Mouse (Mus musculus): ENCODE data around the gene Prickle4. TPM values are rescaled to one million over a fixed set of nuclear protein-coding genes. Genes with fewer than 3 reads are reported as not detected.
A peak's percentile ranks its signal among the peaks of the same experiment; 100 is the strongest.

Prickle4 gene
- polyA plus RNA-seq, 1 experiment from 2014 or later: 0.97 TPM

- peak; percentile 90 for ATAC-seq (replicated peaks)
- H3K27me3 ChIP-seq: no peaks in the 10 kb centered on the region
- peak overlapping the region; percentile 86 for H3K27ac ChIP-seq (replicated peaks)
- H3K4me3 ChIP-seq: peak overlapping the region; percentile 78
- under 1% methylated on average over 70 of the region's 70 CpGs for WGBS
- H3K4me1 ChIP-seq: peaks cover 20% of the 10 kb centered on the region
- H3K4me2 ChIP-seq (replicated peaks): peak overlapping the region; percentile 92
- H3K36me3 ChIP-seq: peaks cover 24% of the 10 kb centered on the region
- H3K9ac ChIP-seq (replicated peaks): peak overlapping the region; percentile 88
- no peaks in the 10 kb centered on the region for H3K9me3 ChIP-seq
These were observed 6.9 kb downstream of the Prickle4 start for GRCm38 (mm10) chr17:47687409-47688343.

GRCm38 (mm10) chr17:47682836-47683235 is 11.7 kb downstream of the Prickle4 start:
- Histone ChIP-seq H3K27ac (replicated peaks) (no peak overlapping the region), H3K9me3 (no peaks in the 10 kb centered on the region), H3K36me3 (peaks cover 70% of the 10 kb centered on the region), H3K4me2 (replicated peaks) (no peak overlapping the region), H3K9ac (replicated peaks) (no peak overlapping the region), H3K4me3 (no peak overlapping the region), H3K27me3 (no peaks in the 10 kb centered on the region), H3K4me1 (peaks cover 10% of the 10 kb centered on the region)
- no peak for ATAC-seq (replicated peaks)
- WGBS: 93% methylated on average over 4 of the region's 4 CpGs

- Histone ChIP-seq H3K36me3 (peaks cover 74% of the 10 kb centered on the region), H3K9ac (replicated peaks) (no peak overlapping the region), H3K4me3 (no peak overlapping the region), H3K9me3 (no peaks in the 10 kb centered on the region), H3K27ac (replicated peaks) (no peak overlapping the region), H3K4me1 (0 out of 2 replicates have a peak, but pooled peaks cover 4% of the 10 kb centered on the region), H3K4me2 (replicated peaks) (no peak overlapping the region), H3K27me3 (no peaks in the 10 kb centered on the region)
- WGBS: 92% methylated on average over 5 of the region's 5 CpGs
- no peak for ATAC-seq (replicated peaks)
These were observed 15.8 kb downstream of the Prickle4 start for GRCm38 (mm10) chr17:47678702-47679101.

- peaks cover 69% of the 10 kb centered on the region for H3K36me3 ChIP-seq
- 93% methylated on average over 5 of the region's 5 CpGs for WGBS
These were observed 16.3 kb downstream of the Prickle4 start for GRCm38 (mm10) chr17:47678238-47678637.

GRCm38 (mm10) chr17:47676581-47676980 is 18.0 kb downstream of the Prickle4 start:
- no peak for ATAC-seq (replicated peaks)
- Histone ChIP-seq H3K9me3 (no peaks in the 10 kb centered on the region), H3K36me3 (peaks cover 52% of the 10 kb centered on the region), H3K4me2 (replicated peaks) (no peak overlapping the region), H3K9ac (replicated peaks) (no peak overlapping the region), H3K4me3 (no peak overlapping the region), H3K27ac (replicated peaks) (peak overlapping the region; percentile 53), H3K27me3 (no peaks in the 10 kb centered on the region), H3K4me1 (peaks cover 14% of the 10 kb centered on the region)
- 16% methylated on average over 9 of the region's 9 CpGs for WGBS

More at GRCm38 (mm10) chr17:47678238-47678637, 16.3 kb downstream of the Prickle4 start:
- Histone ChIP-seq H3K9ac (replicated peaks) (no peak overlapping the region), H3K4me1 (0 out of 2 replicates have a peak, but pooled peaks cover 4% of the 10 kb centered on the region), H3K27me3 (no peaks in the 10 kb centered on the region), H3K9me3 (no peaks in the 10 kb centered on the region), H3K4me3 (no peak overlapping the region), H3K27ac (replicated peaks) (no peak overlapping the region), H3K4me2 (replicated peaks) (no peak overlapping the region)
- ATAC-seq (replicated peaks): no peak

GRCm38 (mm10) chr17:47672311-47673111 is 22.0 kb downstream of the Prickle4 start:
- Histone ChIP-seq H3K27ac (replicated peaks) (no peak overlapping the region), H3K4me1 (peaks cover 20% of the 10 kb centered on the region), H3K4me2 (replicated peaks) (peak overlapping the region; percentile 34), H3K9me3 (no peaks in the 10 kb centered on the region), H3K36me3 (peaks cover 15% of the 10 kb centered on the region), H3K9ac (replicated peaks) (no peak overlapping the region), H3K4me3 (peak overlapping the region; percentile 20), H3K27me3 (peaks cover 4% of the 10 kb centered on the region; the same call in 1 of the 2 replicates)
- ATAC-seq (replicated peaks): peak; percentile 39
- 6% methylated on average over 62 of the region's 68 CpGs for WGBS

- 20% methylated on average over 14 of the region's 14 CpGs for whole genome bisulfite sequencing
- Histone ChIP-seq H3K4me3 (peak overlapping the region; percentile 20), H3K36me3 (peaks cover 12% of the 10 kb centered on the region), H3K4me1 (peaks cover 20% of the 10 kb centered on the region), H3K27ac (replicated peaks) (no peak overlapping the region), H3K4me2 (replicated peaks) (peak overlapping the region; percentile 34), H3K9me3 (no peaks in the 10 kb centered on the region), H3K27me3 (peaks cover 4% of the 10 kb centered on the region; the same call in 1 of the 2 replicates), H3K9ac (replicated peaks) (no peak overlapping the region)
- ATAC-seq (replicated peaks): peak; percentile 27; the same call in 1 of the 2 replicates
These were observed 22.6 kb downstream of the Prickle4 start for GRCm38 (mm10) chr17:47671988-47672310.

- Histone ChIP-seq H3K36me3 (no peaks in the 10 kb centered on the region), H3K4me3 (no peak overlapping the region), H3K27me3 (peaks cover 4% of the 10 kb centered on the region; the same call in 1 of the 2 replicates), H3K4me2 (replicated peaks) (no peak overlapping the region), H3K9ac (replicated peaks) (no peak overlapping the region), H3K4me1 (peaks cover 15% of the 10 kb centered on the region), H3K27ac (replicated peaks) (no peak overlapping the region), H3K9me3 (no peaks in the 10 kb centered on the region)
- WGBS: 41% methylated on average over 4 of the region's 4 CpGs
- peak; percentile 69 for ATAC-seq (replicated peaks)
These were observed 25.4 kb downstream of the Prickle4 start for GRCm38 (mm10) chr17:47669166-47669565.

- Histone ChIP-seq H3K9ac (replicated peaks) (no peak overlapping the region), H3K36me3 (no peaks in the 10 kb centered on the region), H3K9me3 (no peaks in the 10 kb centered on the region), H3K4me2 (replicated peaks) (no peak overlapping the region), H3K4me1 (0 out of 2 replicates have a peak, but pooled peaks cover 12% of the 10 kb centered on the region), H3K4me3 (no peak overlapping the region), H3K27ac (replicated peaks) (no peak overlapping the region), H3K27me3 (no peaks in the 10 kb centered on the region)
- no peak for ATAC-seq (replicated peaks)
- 85% methylated on average over 7 of the region's 7 CpGs for WGBS
These were observed 30.1 kb downstream of the Prickle4 start for GRCm38 (mm10) chr17:47664474-47664873.

GRCm38 (mm10) chr17:47663009-47663713 is 31.4 kb downstream of the Prickle4 start:
- Histone ChIP-seq H3K9me3 (no peaks in the 10 kb centered on the region), H3K9ac (replicated peaks) (no peak overlapping the region), H3K27me3 (no peaks in the 10 kb centered on the region), H3K4me2 (replicated peaks) (no peak overlapping the region), H3K4me1 (0 out of 2 replicates have a peak, but pooled peaks cover 6% of the 10 kb centered on the region), H3K4me3 (no peak overlapping the region), H3K36me3 (no peaks in the 10 kb centered on the region), H3K27ac (replicated peaks) (no peak overlapping the region)
- 0 out of 2 replicates have a peak, but pooled peaks have one; percentile 32 for ATAC-seq (replicated peaks)
- WGBS: 15% methylated on average over 9 of the region's 9 CpGs

- WGBS: 88% methylated on average over 3 of the region's 3 CpGs
These were observed 35.7 kb downstream of the Prickle4 start for GRCm38 (mm10) chr17:47658741-47659243.

More at GRCm38 (mm10) chr17:47658741-47659243, 35.7 kb downstream of the Prickle4 start:
- Histone ChIP-seq H3K9ac (replicated peaks) (no peak overlapping the region), H3K4me1 (0 out of 2 replicates have a peak, but pooled peaks cover 6% of the 10 kb centered on the region), H3K36me3 (no peaks in the 10 kb centered on the region), H3K27ac (replicated peaks) (no peak overlapping the region), H3K4me2 (replicated peaks) (no peak overlapping the region), H3K9me3 (no peaks in the 10 kb centered on the region), H3K4me3 (no peak overlapping the region), H3K27me3 (no peaks in the 10 kb centered on the region)
- ATAC-seq (replicated peaks): no peak
